Mouse (Mus musculus) cortical plate, adult 2 months (tissue): ENCODE measurements around the gene Cpne4.

Experiments used
- CTCF ChIP-seq: fragments of 200-500 bp; IDR thresholded peaks from 2 replicates; pipeline ENCODE4 v1.5.1; 2011; ENCODE audit warnings: mild to moderate bottlenecking, control low read depth, low read length; ENCODE audit not compliant: insufficient read depth; ENCODE audit errors: extremely low read depth
- POLR2A ChIP-seq: fragments of 200-500 bp; IDR thresholded peaks from 2 replicates; pipeline ENCODE4 v1.6.1; 2011; ENCODE audit warnings: mild to moderate bottlenecking, low read length, control low read depth; ENCODE audit not compliant: insufficient read depth; ENCODE audit errors: extremely low read depth

DNA sequence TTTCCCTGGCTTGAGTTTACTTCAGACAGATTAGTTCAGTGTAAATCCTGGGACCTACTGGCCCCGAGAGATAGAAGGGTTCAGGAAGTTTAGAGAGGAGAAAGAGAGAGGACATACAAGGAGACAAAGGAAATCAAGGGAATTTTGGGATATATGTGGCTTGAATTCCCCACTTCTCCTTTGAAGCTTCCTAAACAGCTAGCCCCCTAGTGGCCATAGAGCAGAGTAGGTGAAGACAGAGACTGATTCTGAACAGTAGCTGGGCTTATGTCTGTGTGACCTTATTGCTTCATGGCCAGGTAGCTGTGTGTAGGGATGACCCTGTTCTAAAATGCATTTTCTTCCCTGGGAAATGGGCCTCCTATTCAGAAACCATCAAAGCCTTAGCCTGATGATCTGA, 129.6 kb downstream of the Cpne4 start:
- TF ChIP-seq CTCF (peak; percentile 53; the same call in 1 of the 2 replicates), POLR2A (no peak)
